Mouse (Mus musculus): ENCODE results near the gene Bin2. TPM values are rescaled to one million over a fixed set of nuclear protein-coding genes. Genes with fewer than 3 reads are reported as not detected.

The Bin2 gene
- polyA plus RNA-seq, 1 experiment from 2014 or later = 2.4 TPM

- Histone ChIP-seq H3K36me3 (ENCODE audit: control insufficient read depth, insufficient read depth, low read length) (no peaks in the 10 kb centered on the region), H3K4me2 (replicated peaks; ENCODE audit: low read depth, low read length) (no peak overlapping the region), H3K4me3 (ENCODE audit: low read length) (no peak overlapping the region), H3K9ac (ENCODE audit: low read depth, low read length) (no peak overlapping the region), H3K27ac (ENCODE audit: low read depth, low read length) (no peak overlapping the region), H3K9me3 (ENCODE audit: control insufficient read depth, low read length) (no peaks in the 10 kb centered on the region), H3K27me3 (ENCODE audit: control insufficient read depth, insufficient read depth, low read length) (no peaks in the 10 kb centered on the region), H3K4me1 (ENCODE audit: control insufficient read depth, insufficient read depth, low read length) (peaks cover 12% of the 10 kb centered on the region; the same call in 1 of the 2 replicates)
- 46% methylated on average over 6 of the region's 6 CpGs for WGBS
- no peak for ATAC-seq (ENCODE audit: low FRiP score, low TSS enrichment)
Observed at GRCm38 (mm10) chr15:100667420-100667819, 1.9 kb downstream of the Bin2 start.

- H3K27ac ChIP-seq (ENCODE audit: low read depth, low read length) = no peak overlapping the region; the same call in 1 of the 2 replicates
- 30% methylated on average over 12 of the region's 12 CpGs for WGBS
Observed at GRCm38 (mm10) chr15:100666851-100667250, 2.5 kb downstream of the Bin2 start.

GRCm38 (mm10) chr15:100666219-100666696 lies 3.1 kb downstream of the Bin2 start:
- Histone ChIP-seq H3K4me1 (ENCODE audit: control insufficient read depth, insufficient read depth, low read length) (peaks cover 12% of the 10 kb centered on the region; the same call in 1 of the 2 replicates), H3K36me3 (ENCODE audit: control insufficient read depth, insufficient read depth, low read length) (no peaks in the 10 kb centered on the region), H3K27me3 (ENCODE audit: control insufficient read depth, insufficient read depth, low read length) (no peaks in the 10 kb centered on the region), H3K9me3 (ENCODE audit: control insufficient read depth, low read length) (no peaks in the 10 kb centered on the region), H3K4me2 (replicated peaks; ENCODE audit: low read depth, low read length) (no peak overlapping the region), H3K9ac (ENCODE audit: low read depth, low read length) (no peak overlapping the region), H3K4me3 (ENCODE audit: low read length) (no peak overlapping the region), H3K27ac (ENCODE audit: low read depth, low read length) (no peak overlapping the region)
- WGBS = 5% methylated on average over 7 of the region's 7 CpGs
- ATAC-seq (ENCODE audit: low FRiP score, low TSS enrichment) = no peak

More at GRCm38 (mm10) chr15:100666851-100667250, 2.5 kb downstream of the Bin2 start:
- Histone ChIP-seq H3K27me3 (ENCODE audit: control insufficient read depth, insufficient read depth, low read length) (no peaks in the 10 kb centered on the region), H3K4me2 (replicated peaks; ENCODE audit: low read depth, low read length) (no peak overlapping the region), H3K9me3 (ENCODE audit: control insufficient read depth, low read length) (no peaks in the 10 kb centered on the region), H3K4me3 (ENCODE audit: low read length) (no peak overlapping the region), H3K36me3 (ENCODE audit: control insufficient read depth, insufficient read depth, low read length) (no peaks in the 10 kb centered on the region), H3K9ac (ENCODE audit: low read depth, low read length) (no peak overlapping the region), H3K4me1 (ENCODE audit: control insufficient read depth, insufficient read depth, low read length) (peaks cover 12% of the 10 kb centered on the region; the same call in 1 of the 2 replicates)
- ATAC-seq (ENCODE audit: low FRiP score, low TSS enrichment) = no peak

- 36% methylated on average over 9 of the region's 9 CpGs for WGBS
- no peaks in the 10 kb centered on the region for H3K27me3 ChIP-seq (ENCODE audit: control insufficient read depth, insufficient read depth, low read length)
- H3K36me3 ChIP-seq (ENCODE audit: control insufficient read depth, insufficient read depth, low read length) = no peaks in the 10 kb centered on the region
- no peaks in the 10 kb centered on the region for H3K9me3 ChIP-seq (ENCODE audit: control insufficient read depth, low read length)
- H3K4me3 ChIP-seq (ENCODE audit: low read length) = no peak overlapping the region
- no peak for ATAC-seq (ENCODE audit: low FRiP score, low TSS enrichment)
- peaks cover 12% of the 10 kb centered on the region; the same call in 1 of the 2 replicates for H3K4me1 ChIP-seq (ENCODE audit: control insufficient read depth, insufficient read depth, low read length)
- no peak overlapping the region for H3K9ac ChIP-seq (ENCODE audit: low read depth, low read length)
- H3K4me2 ChIP-seq (replicated peaks; ENCODE audit: low read depth, low read length) = no peak overlapping the region
- H3K27ac ChIP-seq (ENCODE audit: low read depth, low read length) = no peak overlapping the region
Observed at GRCm38 (mm10) chr15:100665411-100666218, 3.7 kb downstream of the Bin2 start.

GRCm38 (mm10) chr15:100664813-100665274 lies 4.5 kb downstream of the Bin2 start:
- no peaks in the 10 kb centered on the region for H3K27me3 ChIP-seq (ENCODE audit: control insufficient read depth, insufficient read depth, low read length)
- no peak overlapping the region for H3K9ac ChIP-seq (ENCODE audit: low read depth, low read length)
- H3K4me1 ChIP-seq (ENCODE audit: control insufficient read depth, insufficient read depth, low read length) = peaks cover 12% of the 10 kb centered on the region; the same call in 1 of the 2 replicates
- WGBS = 67% methylated on average over 9 of the region's 9 CpGs
- H3K4me2 ChIP-seq (replicated peaks; ENCODE audit: low read depth, low read length) = no peak overlapping the region
- H3K36me3 ChIP-seq (ENCODE audit: control insufficient read depth, insufficient read depth, low read length) = no peaks in the 10 kb centered on the region
- no peaks in the 10 kb centered on the region for H3K9me3 ChIP-seq (ENCODE audit: control insufficient read depth, low read length)
- ATAC-seq (ENCODE audit: low FRiP score, low TSS enrichment) = no peak
- H3K4me3 ChIP-seq (ENCODE audit: low read length) = no peak overlapping the region
- H3K27ac ChIP-seq (ENCODE audit: low read depth, low read length) = no peak overlapping the region

GRCm38 (mm10) chr15:100660805-100661204 lies 8.5 kb downstream of the Bin2 start:
- 94% methylated on average over 5 of the region's 5 CpGs for WGBS
- ATAC-seq (ENCODE audit: low FRiP score, low TSS enrichment) = no peak
- Histone ChIP-seq H3K4me3 (ENCODE audit: low read length) (no peak overlapping the region), H3K4me2 (replicated peaks; ENCODE audit: low read depth, low read length) (no peak overlapping the region), H3K9me3 (ENCODE audit: control insufficient read depth, low read length) (no peaks in the 10 kb centered on the region), H3K27me3 (ENCODE audit: control insufficient read depth, insufficient read depth, low read length) (no peaks in the 10 kb centered on the region), H3K27ac (ENCODE audit: low read depth, low read length) (no peak overlapping the region), H3K4me1 (ENCODE audit: control insufficient read depth, insufficient read depth, low read length) (0 out of 2 replicates have a peak, but pooled peaks cover 3% of the 10 kb centered on the region), H3K36me3 (ENCODE audit: control insufficient read depth, insufficient read depth, low read length) (no peaks in the 10 kb centered on the region), H3K9ac (ENCODE audit: low read depth, low read length) (no peak overlapping the region)

- WGBS = 89% methylated on average over 9 of the region's 9 CpGs
- ATAC-seq (ENCODE audit: low FRiP score, low TSS enrichment) = no peak
- no peak overlapping the region for H3K9ac ChIP-seq (ENCODE audit: low read depth, low read length)
- H3K9me3 ChIP-seq (ENCODE audit: control insufficient read depth, low read length) = no peaks in the 10 kb centered on the region
- H3K36me3 ChIP-seq (ENCODE audit: control insufficient read depth, insufficient read depth, low read length) = no peaks in the 10 kb centered on the region
- H3K4me3 ChIP-seq (ENCODE audit: low read length) = no peak overlapping the region
- H3K27me3 ChIP-seq (ENCODE audit: control insufficient read depth, insufficient read depth, low read length) = no peaks in the 10 kb centered on the region
- no peaks in the 10 kb centered on the region for H3K4me1 ChIP-seq (ENCODE audit: control insufficient read depth, insufficient read depth, low read length)
- H3K27ac ChIP-seq (ENCODE audit: low read depth, low read length) = no peak overlapping the region
- H3K4me2 ChIP-seq (replicated peaks; ENCODE audit: low read depth, low read length) = no peak overlapping the region
Observed at GRCm38 (mm10) chr15:100660306-100660705, 9.0 kb downstream of the Bin2 start.

- no peak overlapping the region for H3K27ac ChIP-seq (ENCODE audit: low read depth, low read length)
- no peaks in the 10 kb centered on the region for H3K9me3 ChIP-seq (ENCODE audit: control insufficient read depth, low read length)
- H3K9ac ChIP-seq (ENCODE audit: low read depth, low read length) = no peak overlapping the region
- no peak for ATAC-seq (ENCODE audit: low FRiP score, low TSS enrichment)
- H3K36me3 ChIP-seq (ENCODE audit: control insufficient read depth, insufficient read depth, low read length) = no peaks in the 10 kb centered on the region
- H3K4me1 ChIP-seq (ENCODE audit: control insufficient read depth, insufficient read depth, low read length) = no peaks in the 10 kb centered on the region
- WGBS = 87% methylated on average over 5 of the region's 5 CpGs
- no peaks in the 10 kb centered on the region for H3K27me3 ChIP-seq (ENCODE audit: control insufficient read depth, insufficient read depth, low read length)
- H3K4me2 ChIP-seq (replicated peaks; ENCODE audit: low read depth, low read length) = no peak overlapping the region
- H3K4me3 ChIP-seq (ENCODE audit: low read length) = no peak overlapping the region
Observed at GRCm38 (mm10) chr15:100655201-100655600, 14.2 kb downstream of the Bin2 start.

- no peak for ATAC-seq (ENCODE audit: low FRiP score, low TSS enrichment)
- Histone ChIP-seq H3K36me3 (ENCODE audit: control insufficient read depth, insufficient read depth, low read length) (no peaks in the 10 kb centered on the region), H3K27ac (ENCODE audit: low read depth, low read length) (no peak overlapping the region), H3K9ac (ENCODE audit: low read depth, low read length) (no peak overlapping the region), H3K27me3 (ENCODE audit: control insufficient read depth, insufficient read depth, low read length) (no peaks in the 10 kb centered on the region), H3K4me3 (ENCODE audit: low read length) (no peak overlapping the region), H3K9me3 (ENCODE audit: control insufficient read depth, low read length) (no peaks in the 10 kb centered on the region), H3K4me2 (replicated peaks; ENCODE audit: low read depth, low read length) (no peak overlapping the region), H3K4me1 (ENCODE audit: control insufficient read depth, insufficient read depth, low read length) (no peaks in the 10 kb centered on the region)
- WGBS = 77% methylated on average over 1 of the region's 1 CpGs
Observed at GRCm38 (mm10) chr15:100654271-100654670, 15.1 kb downstream of the Bin2 start.
